Comparison of ENCODE assay signal across 26 mouse cellular contexts in genomic region chr3:55191668-55192067, GRCm38 (mm10). TPM values are rescaled to one million over a fixed set of nuclear protein-coding genes. Genes with fewer than 3 reads are reported as not detected.
"Had no signal": no experiment of that assay in that cellular context is flagged by ENCODE, and none has a peak within 500 bp of the region (broad histone marks: within the 10 kb centered on the region; RNA-seq: fewer than 3 reads in every experiment).

No protein-coding gene starts in this region.

- H3K27me3 ChIP-seq: lung, embryonic 15.5 days; megakaryocyte, embryonic 14.5 days; midbrain, embryonic 13.5 days; midbrain, embryonic 15.5 days; neural tube, embryonic 13.5 days; neural tube, embryonic 15.5 days had no signal

- H3K4me1 ChIP-seq: megakaryocyte, embryonic 14.5 days; midbrain, embryonic 13.5 days; midbrain, embryonic 15.5 days; neural tube, embryonic 15.5 days had no signal

- ATAC-seq: liver, postnatal 0 days; lung, postnatal 0 days; midbrain, embryonic 13.5 days; midbrain, embryonic 15.5 days had no signal

- DNase-seq: liver, postnatal 0 days; lung, adult 2 months; lung, postnatal 14 days; lung, postnatal 36 days; right cerebral cortex, adult 18-20 months; right cerebral cortex, postnatal 14 days; spleen, adult 18-20 months; thymus, adult 18-20 months; thymus, postnatal 14 days; thymus, postnatal 36 days had no signal

- H3K36me3 ChIP-seq: lung, embryonic 15.5 days; midbrain, embryonic 13.5 days; midbrain, embryonic 15.5 days; neural tube, embryonic 13.5 days; neural tube, embryonic 15.5 days had no signal

- H3K27ac ChIP-seq: lung, embryonic 15.5 days; macrophage; midbrain, embryonic 13.5 days; midbrain, embryonic 15.5 days; neural tube, embryonic 13.5 days; neural tube, embryonic 15.5 days had no signal

- H3K9me3 ChIP-seq: midbrain, embryonic 13.5 days; midbrain, embryonic 15.5 days; neural tube, embryonic 13.5 days; neural tube, embryonic 15.5 days had no signal

- H3K4me3 ChIP-seq: lung, embryonic 15.5 days; megakaryocyte, embryonic 14.5 days; midbrain, embryonic 13.5 days; midbrain, embryonic 15.5 days; neural tube, embryonic 13.5 days; neural tube, embryonic 15.5 days had no signal

- H3K9ac ChIP-seq: liver, postnatal 0 days; lung, embryonic 15.5 days; midbrain, embryonic 13.5 days; midbrain, embryonic 15.5 days; neural tube, embryonic 13.5 days; neural tube, embryonic 15.5 days had no signal

- H3K4me2 ChIP-seq: lung, embryonic 15.5 days; midbrain, embryonic 11.5 days; midbrain, embryonic 13.5 days; midbrain, embryonic 15.5 days; neural tube, embryonic 13.5 days; neural tube, embryonic 15.5 days had no signal

RNA-seq across cellular contexts. Expression of gene Sohlh2, which starts 9.8 kb away (rescaled TPM):
- total RNA-seq: megakaryocyte progenitor cell, adult 5-6 weeks; midbrain, postnatal 0 days; monocyte, adult 5-6 weeks had no signal
- polyA plus RNA-seq: liver, postnatal 0 days; lung, adult 2 months; lung, postnatal 0 days; macrophage; midbrain, embryonic 11.5 days; midbrain, embryonic 13.5 days; midbrain, postnatal 0 days; neural tube, embryonic 13.5 days; neural tube, embryonic 15.5 days; small intestine, adult 2 months; stomach, embryonic 14.5 days; stomach, embryonic 16.5 days; thymus, postnatal 0 days had no signal

RNA-seq across cellular contexts. Expression of gene Dclk1, which starts 50.5 kb away (rescaled TPM):
- total RNA-seq: megakaryocyte progenitor cell, adult 5-6 weeks; monocyte, adult 5-6 weeks had no signal

RNA-seq across cellular contexts. Expression of gene Ccdc169, which starts 54.5 kb away (rescaled TPM):
- total RNA-seq: megakaryocyte progenitor cell, adult 5-6 weeks; monocyte, adult 5-6 weeks had no signal
- polyA plus RNA-seq: liver, postnatal 0 days; lung, adult 2 months; lung, embryonic 15.5 days; lung, postnatal 0 days; midbrain, embryonic 11.5 days; neural tube, embryonic 13.5 days; neural tube, embryonic 15.5 days; small intestine, adult 2 months; stomach, embryonic 14.5 days; stomach, embryonic 16.5 days; thymus, postnatal 0 days had no signal
